Mouse (Mus musculus) bone marrow, adult 2 months (tissue): ENCODE measurements around the gene Rhobtb1.

ENCODE experiments used
- CTCF ChIP-seq: fragments of 200-500 bp; IDR thresholded peaks from 2 replicates; pipeline ENCODE4 v1.5.1; 2011; ENCODE audit warnings: low read length, control low read depth; ENCODE audit not compliant: control insufficient read depth, insufficient read depth
- POLR2A ChIP-seq: fragments of 200-500 bp; IDR thresholded peaks from 2 replicates; pipeline ENCODE4 v1.6.1; 2011; ENCODE audit warnings: low read depth, mild to moderate bottlenecking, control low read depth, low read length, borderline replicate concordance; ENCODE audit not compliant: control insufficient read depth

GRCm38 (mm10) chr10:69185431-69185830, 34.2 kb downstream of the Rhobtb1 start:
- TF ChIP-seq CTCF (no peak), POLR2A (no peak)
